Mouse (Mus musculus) intestine, embryonic 14.5 days (tissue): ENCODE data around the gene Ambp. TPM values are rescaled to one million over a fixed set of nuclear protein-coding genes. Genes with fewer than 3 reads are reported as not detected.

ENCODE experiments used
- ATAC-seq: fragments of 200-750 bp; cut with Nextera tagmentation; replicated peaks from 2 replicates; pipeline ENCODE4 v1.8.0; 2017; ENCODE audit warnings: low read depth, moderate number of reproducible peaks, moderate TSS enrichment, moderate library complexity; ENCODE audit not compliant: low FRiP score, low TSS enrichment
- DNase-seq: peaks from one replicate; pipeline ENCODE4 v3.0.0-alpha.2; 2018; ENCODE audit warnings: low spot score
- H3K27ac ChIP-seq: fragments of 300-500 bp; sonication (generic); 2 replicates; pipeline ENCODE4 v1.5.1; 2014; ENCODE audit warnings: low read depth, mild to moderate bottlenecking, control low read depth
- H3K27me3 ChIP-seq: fragments of 300-500 bp; sonication (generic); replicated peaks from 2 replicates; pipeline ENCODE4 v1.6.1; 2014; ENCODE audit warnings: low read length, control low read depth; ENCODE audit not compliant: control insufficient read depth, insufficient read depth
- H3K36me3 ChIP-seq: fragments of 300-500 bp; sonication (generic); 2 replicates; pipeline ENCODE4 v1.6.1; 2014; ENCODE audit warnings: low read length, control low read depth; ENCODE audit not compliant: control insufficient read depth, insufficient read depth
- H3K4me1 ChIP-seq: fragments of 300-500 bp; sonication (generic); replicated peaks from 2 replicates; pipeline ENCODE4 v1.6.1; 2014; ENCODE audit warnings: low read length, control low read depth, mixed read lengths; ENCODE audit not compliant: control insufficient read depth, insufficient read depth
- H3K4me2 ChIP-seq: fragments of 300-500 bp; sonication (generic); 2 replicates; pipeline ENCODE4 v1.6.1; 2014; ENCODE audit warnings: low read length
- H3K4me3 ChIP-seq: fragments of 300-500 bp; sonication (generic); 2 replicates; pipeline ENCODE4 v1.5.1; 2014; ENCODE audit warnings: low read depth, low read length, control low read depth, mixed read lengths
- H3K9ac ChIP-seq: fragments of 300-500 bp; sonication (generic); 2 replicates; pipeline ENCODE4 v1.6.1; 2014; ENCODE audit warnings: mild to moderate bottlenecking, low read length
- H3K9me3 ChIP-seq: fragments of 300-500 bp; sonication (generic); 2 replicates; pipeline ENCODE4 v1.6.1; 2016; ENCODE audit warnings: low read length, control low read depth; ENCODE audit not compliant: control insufficient read depth
- WGBS: fragments of 180-500 bp; shearing (Covaris S2); extraction: QIAGEN DNeasy Blood & Tissue Kit; methylation state at CpG from one replicate; pipeline ENCODE4 v1.1.7; 2014; 5-methylcytosine and 5-hydroxymethylcytosine counted together
- polyA plus RNA-seq: library from polyadenylated mRNA; unstranded; fragments of >200 nt; fragmentation: Nextera tagmentation; extraction: Ambion mirVana; gene quantifications from 2 replicates; pipeline ENCODE4 v1.2.1, GENCODE M21; 2014

Ambp gene
- polyA plus RNA-seq, 1 experiment from 2014 or later, result 53.1 TPM

DNA sequence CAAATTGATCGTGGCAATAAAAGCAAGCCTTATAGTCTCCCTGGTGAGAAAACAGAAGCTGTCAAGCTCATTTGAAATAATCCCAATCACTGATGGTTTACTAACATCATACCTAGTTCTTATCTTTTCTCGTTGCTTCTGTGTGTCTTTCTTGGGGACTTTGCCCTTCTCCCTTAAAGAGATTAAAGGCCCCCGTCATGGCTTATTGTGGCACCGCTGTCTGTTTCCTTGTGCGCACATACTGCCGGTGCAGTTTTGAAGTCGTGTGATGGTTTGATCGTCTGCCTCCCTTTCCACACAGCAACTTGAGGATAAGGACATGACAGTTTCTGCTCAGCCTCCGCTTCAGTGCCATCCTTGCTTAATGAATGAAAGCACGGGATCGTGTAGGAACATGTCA lies 54.1 kb downstream of the Ambp start:
- ATAC-seq (no peak), DNase-seq (no peak)
- no peaks in the 10 kb centered on the region for H3K4me1 ChIP-seq
- H3K36me3 ChIP-seq, result peaks cover 54% of the 10 kb centered on the region
- H3K9me3 ChIP-seq, result no peaks in the 10 kb centered on the region
- 75% methylated on average over 11 of the region's 11 CpGs for WGBS
- no peak overlapping the region for H3K9ac ChIP-seq
- H3K27me3 ChIP-seq, result no peaks in the 10 kb centered on the region
- no peak overlapping the region for H3K27ac ChIP-seq
- no peak overlapping the region for H3K4me2 ChIP-seq
- H3K4me3 ChIP-seq, result no peak overlapping the region

DNA sequence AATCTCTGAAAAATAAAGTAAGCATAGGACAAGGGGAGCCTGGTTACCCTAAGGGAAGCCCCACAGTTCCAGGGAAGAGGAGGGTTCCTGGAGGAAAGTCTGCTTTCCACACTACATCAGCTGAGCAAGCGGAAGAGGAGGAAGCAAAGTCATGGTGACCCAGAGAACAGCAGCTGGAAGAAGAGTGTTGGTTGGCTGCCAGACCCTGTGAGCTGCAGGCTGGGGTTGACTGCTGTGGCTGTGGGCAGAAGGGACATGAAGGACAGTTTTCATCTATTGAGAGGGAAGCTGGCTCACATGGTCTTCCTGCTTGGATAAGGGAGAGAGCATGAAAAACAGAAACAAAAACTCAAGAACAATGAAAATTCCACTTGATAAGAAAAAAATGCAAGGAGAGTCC lies 57.0 kb downstream of the Ambp start:
- H3K4me3 ChIP-seq, result no peak overlapping the region
- no peak for ATAC-seq
- 94% methylated on average over 1 of the region's 1 CpGs for WGBS
- H3K27me3 ChIP-seq, result no peaks in the 10 kb centered on the region
- H3K4me2 ChIP-seq, result no peak overlapping the region
- no peaks in the 10 kb centered on the region for H3K9me3 ChIP-seq
- DNase-seq, result no peak
- H3K9ac ChIP-seq, result no peak overlapping the region
- no peak overlapping the region for H3K27ac ChIP-seq
- H3K36me3 ChIP-seq, result peaks cover 60% of the 10 kb centered on the region
- H3K4me1 ChIP-seq, result no peaks in the 10 kb centered on the region

Other genes starting within 250 kb of the Ambp start
- gene Zfp618, start 189.2 kb downstream of the Ambp start, polyA plus RNA-seq, result 23.3 and 27.6 TPM in 2 replicates
- 44.5 and 50.0 TPM in 2 replicates for gene Kif12, start 17.3 kb upstream of the Ambp start, polyA plus RNA-seq
- 18.5 and 21.2 TPM in 2 replicates for gene Col27a1, start 59.2 kb upstream of the Ambp start, polyA plus RNA-seq
- not detected in 2 replicates for gene Orm1, start 189.8 kb upstream of the Ambp start, polyA plus RNA-seq
- not detected in 2 replicates for gene Orm3, start 201.4 kb upstream of the Ambp start, polyA plus RNA-seq
- gene Orm2, start 207.7 kb upstream of the Ambp start, polyA plus RNA-seq, result not detected in 2 replicates
- gene Akna, start 248.6 kb upstream of the Ambp start, polyA plus RNA-seq, result 6.4 and 6.8 TPM in 2 replicates